Mouse (Mus musculus) layer of hippocampus, postnatal 36 days (tissue): ENCODE measurements at regions not wholly inside any gene's neighbourhood (a gene's known extent, or its start where the extent isn't known, plus 50 kb on each side); places are given as distances from the start of the nearest gene placed in this dataset.
"Not testable (repeated sequence)": the region's sequence is repeated elsewhere in the genome, so short reads cannot be mapped to it uniquely, and the experiment has no call there.

Experiments
- DNase-seq, 2 experiments: peaks; one replicate each; pipeline ENCODE4 v3.0.0; 2022

DNA sequence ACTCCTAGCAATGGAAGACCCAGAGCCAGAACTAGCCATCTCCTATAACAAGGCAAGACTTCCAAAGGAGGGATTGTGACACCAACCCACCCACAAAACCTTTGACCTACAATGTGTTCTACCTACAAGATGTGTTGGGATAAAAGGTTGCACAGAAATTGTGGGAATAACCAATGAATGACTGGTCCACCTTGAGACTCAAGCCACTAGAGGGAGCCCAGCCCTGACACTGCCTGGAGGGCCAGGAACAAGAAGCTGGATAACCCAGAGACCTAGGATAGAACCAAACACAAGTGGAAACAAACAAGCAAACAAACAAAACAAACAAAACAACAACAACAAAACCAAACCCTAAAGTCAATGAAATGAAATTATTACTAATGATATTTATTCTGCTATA, 288.8 kb downstream of the Dchs2 start:
- DNase-seq = no peak

GRCm38 (mm10) chr3:83424267-83424666, 296.5 kb downstream of the Dchs2 start:
- DNase-seq = no peak

DNA sequence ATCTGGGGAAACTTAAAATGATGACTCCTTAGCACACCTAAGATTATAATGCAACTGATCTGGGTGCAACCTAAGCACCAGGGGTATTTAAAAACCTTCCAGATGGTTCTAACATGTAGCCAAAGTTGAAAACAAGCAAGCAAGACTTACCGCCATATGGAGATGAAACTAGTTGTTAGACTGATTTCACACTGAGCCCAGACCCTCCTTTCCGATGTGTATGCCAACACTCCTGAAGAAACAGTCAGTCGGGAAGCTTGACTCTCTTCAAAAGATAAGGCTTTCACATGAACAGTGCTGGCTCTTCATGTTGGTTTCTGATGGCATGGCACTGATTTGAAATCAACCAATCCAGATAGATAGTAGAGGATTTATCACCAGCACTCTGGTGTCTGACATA, 301.6 kb downstream of the Dchs2 start:
- no peak for DNase-seq

DNA sequence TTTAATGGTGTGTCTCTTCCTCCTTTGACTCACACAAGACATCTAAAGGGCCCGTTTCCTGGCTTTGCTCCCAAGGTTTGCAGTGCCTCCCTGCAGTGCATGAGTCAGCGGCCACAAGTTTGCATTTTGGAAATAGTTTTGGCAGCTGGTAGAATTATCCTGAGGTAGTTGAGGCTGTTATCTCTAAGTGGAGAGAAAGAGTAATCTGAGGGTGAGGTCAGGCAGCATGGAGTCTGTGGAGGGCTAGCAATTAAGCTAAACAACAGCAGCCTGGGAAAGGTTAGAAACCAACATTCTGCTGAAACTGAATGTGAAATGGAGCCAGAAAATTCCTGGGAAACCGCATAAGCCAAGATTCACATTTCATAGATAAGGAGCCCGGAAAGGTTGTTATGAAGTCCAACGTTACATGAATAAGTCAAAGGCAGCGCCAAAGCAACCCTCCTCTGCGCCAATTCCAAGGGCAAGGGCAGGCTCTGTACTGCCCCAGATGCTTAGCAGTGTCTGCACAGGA, 318.5 kb downstream of the Dchs2 start:
- no peak for DNase-seq

GRCm38 (mm10) chr3:83450662-83451061, 315.5 kb upstream of the Sfrp2 start:
- DNase-seq = no peak

GRCm38 (mm10) chr3:83451317-83451716, 314.8 kb upstream of the Sfrp2 start:
- DNase-seq = no peak

GRCm38 (mm10) chr3:83453462-83453861, 312.7 kb upstream of the Sfrp2 start:
- DNase-seq = no peak

DNA sequence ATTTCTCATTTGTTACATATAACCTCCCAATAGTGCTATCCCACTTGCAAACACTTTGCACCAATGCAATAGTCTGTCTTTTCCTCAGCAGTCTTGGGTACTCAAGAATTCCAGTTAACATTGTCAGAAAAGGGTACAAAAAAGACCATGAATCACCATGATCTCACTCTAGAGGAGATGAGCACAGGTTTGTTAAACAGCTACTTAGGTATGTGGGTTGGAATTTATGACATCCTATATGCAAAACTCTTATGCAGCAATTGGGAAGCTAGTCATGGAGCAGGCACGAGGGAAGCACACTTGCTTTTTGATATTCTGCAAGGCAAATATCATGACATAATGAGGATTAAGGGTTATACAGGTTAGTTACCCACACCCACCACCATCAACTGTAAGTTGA, 307.7 kb upstream of the Sfrp2 start:
- no peak for DNase-seq

GRCm38 (mm10) chr3:83479251-83479650, 286.9 kb upstream of the Sfrp2 start:
- no peak for DNase-seq

- DNase-seq = no peak
These were observed 285.9 kb upstream of the Sfrp2 start for GRCm38 (mm10) chr3:83480176-83480575.

DNA sequence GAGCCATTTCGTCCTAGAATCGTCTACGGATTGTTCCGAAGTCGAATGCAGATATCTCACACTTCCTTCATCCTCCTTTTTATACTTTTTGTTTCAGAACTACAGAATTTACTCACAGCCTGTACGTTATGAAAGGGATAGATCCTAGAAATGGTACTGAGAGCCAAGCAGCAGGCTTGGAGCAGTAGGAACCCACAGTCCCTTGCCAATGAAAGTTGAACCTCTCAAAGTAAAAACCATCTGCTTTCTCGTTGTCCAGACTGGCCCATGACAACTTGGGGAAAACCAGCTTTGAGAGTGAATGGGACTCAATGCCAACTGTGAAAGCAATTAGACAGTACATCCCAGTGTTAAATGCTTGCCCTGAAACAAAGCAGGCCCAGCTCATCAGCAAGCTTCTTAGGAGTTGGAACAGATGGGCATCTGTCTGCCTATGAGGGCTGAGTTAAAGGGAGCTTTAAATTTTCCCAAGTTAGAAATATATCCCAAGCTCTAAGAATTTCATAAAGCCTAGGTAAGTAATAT, 279.9 kb upstream of the Sfrp2 start:
- peak; percentile 5 to 7 for DNase-seq

- DNase-seq = no peak
These were observed 270.5 kb upstream of the Sfrp2 start for GRCm38 (mm10) chr3:83495584-83495983.

GRCm38 (mm10) chr3:83503901-83504300, 262.2 kb upstream of the Sfrp2 start:
- DNase-seq = no peak

DNA sequence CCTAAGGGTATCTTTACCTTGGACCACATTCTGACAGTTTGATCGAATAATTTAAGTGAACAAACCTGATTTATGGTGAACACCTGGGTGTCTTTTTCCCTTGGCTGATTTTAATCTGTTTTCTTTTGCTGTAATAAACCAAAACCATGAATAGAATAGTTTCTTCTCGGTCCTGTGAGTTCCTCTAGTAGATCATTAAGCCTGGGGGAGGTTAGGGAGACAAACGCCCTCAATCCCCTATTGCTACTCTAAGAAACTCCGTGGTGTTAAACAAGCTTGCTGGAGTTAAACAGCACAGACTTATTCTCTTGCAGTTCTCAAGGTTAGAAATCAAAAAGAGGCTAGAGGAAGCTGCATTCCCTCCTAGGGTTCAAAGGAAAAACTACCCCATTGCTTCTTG, 249.5 kb upstream of the Sfrp2 start:
- no peak for DNase-seq

DNA sequence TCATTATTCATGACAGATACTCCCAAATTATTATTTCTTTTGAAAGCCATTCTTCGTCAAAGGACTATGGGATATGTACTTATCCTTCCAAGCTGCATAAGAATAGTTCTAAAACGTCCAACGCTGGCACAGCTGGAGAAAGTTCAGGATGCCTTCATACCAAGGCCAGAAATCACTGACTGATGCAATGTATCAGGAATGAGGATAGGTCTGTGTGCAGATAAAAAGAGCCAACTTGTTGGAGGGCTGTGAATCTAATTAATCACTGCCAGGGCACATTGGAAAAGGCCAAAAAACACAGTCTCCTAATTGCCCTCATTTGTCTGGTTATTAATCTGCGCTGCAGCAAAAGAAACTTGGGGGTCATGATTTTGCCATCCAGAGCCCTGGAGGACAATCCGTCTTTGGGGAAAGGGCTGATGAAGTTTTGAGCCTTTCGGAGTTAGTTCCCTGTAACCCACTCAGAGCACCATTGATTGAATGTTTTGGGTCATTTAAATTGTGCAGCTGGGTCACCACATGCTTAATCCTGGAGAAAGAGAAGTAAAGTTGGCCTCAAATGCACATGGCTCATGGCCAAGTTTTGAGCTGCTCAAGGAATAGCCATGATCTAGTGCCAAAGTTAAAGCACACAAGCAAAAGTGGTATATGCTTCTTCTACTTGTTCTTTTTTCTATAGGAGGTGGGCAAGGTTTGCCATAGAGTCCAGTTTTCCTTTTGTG, 248.0 kb upstream of the Sfrp2 start:
- no peak for DNase-seq

- DNase-seq = no peak
These were observed 235.8 kb upstream of the Sfrp2 start for GRCm38 (mm10) chr3:83530243-83530847.

DNA sequence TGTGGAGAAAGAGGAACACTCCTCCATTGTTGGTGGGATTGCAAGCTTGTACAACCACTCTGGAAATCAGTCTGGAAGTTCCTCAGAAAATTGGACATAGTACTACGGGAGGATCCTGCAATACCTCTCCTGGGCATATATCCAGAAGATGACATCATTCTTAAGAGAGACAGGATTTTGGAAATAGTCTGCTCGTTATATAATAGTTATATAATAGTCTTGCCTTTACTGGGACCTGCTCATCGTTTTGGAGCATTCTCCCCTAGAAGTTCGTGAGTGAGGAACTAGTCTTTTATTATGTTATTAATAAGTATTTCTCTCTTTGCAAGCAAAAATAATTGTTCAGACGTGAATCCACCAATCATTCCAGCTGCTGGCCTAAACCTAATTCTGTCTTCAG, 229.5 kb upstream of the Sfrp2 start:
- DNase-seq = not testable (repeated sequence)

GRCm38 (mm10) chr3:83537231-83537630, 228.9 kb upstream of the Sfrp2 start:
- no peak for DNase-seq

DNA sequence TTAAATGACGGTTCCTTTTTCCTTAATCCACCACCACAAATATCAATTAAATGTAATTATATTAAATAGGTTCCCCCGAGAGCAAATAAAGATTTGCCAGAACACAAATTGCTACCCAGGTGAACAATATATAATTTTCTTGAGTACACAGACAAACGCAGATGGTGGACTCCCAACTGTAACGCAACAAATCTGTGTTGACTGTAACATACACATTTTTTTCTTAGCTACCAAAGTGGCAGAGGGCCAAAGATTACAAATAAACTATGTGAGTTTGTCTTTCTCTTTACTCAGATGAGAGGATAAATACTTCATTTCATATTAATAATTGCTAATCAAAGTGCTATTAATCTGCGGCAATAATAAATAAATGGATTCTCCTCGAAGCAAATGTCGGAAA, 228.4 kb upstream of the Sfrp2 start:
- no peak for DNase-seq

DNA sequence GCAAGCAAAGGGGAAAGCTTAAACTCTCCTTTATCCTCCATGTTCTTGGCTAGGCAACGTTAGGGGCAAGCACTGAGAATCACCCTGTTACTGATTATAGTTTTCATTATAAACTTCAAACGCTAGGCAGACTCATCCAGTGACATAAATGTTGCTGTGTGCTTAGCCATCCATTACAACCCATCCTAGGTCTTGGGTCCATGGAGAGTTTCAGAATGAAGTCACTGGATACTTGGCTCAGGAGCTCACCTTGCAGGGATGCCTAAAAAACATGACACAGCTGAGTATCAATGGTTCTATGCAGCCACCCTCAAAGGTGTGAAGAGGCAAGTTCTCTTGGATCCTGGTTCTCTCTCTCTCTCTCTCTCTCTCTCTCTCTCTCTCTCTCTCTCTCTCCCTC, 227.2 kb upstream of the Sfrp2 start:
- DNase-seq = no peak

DNA sequence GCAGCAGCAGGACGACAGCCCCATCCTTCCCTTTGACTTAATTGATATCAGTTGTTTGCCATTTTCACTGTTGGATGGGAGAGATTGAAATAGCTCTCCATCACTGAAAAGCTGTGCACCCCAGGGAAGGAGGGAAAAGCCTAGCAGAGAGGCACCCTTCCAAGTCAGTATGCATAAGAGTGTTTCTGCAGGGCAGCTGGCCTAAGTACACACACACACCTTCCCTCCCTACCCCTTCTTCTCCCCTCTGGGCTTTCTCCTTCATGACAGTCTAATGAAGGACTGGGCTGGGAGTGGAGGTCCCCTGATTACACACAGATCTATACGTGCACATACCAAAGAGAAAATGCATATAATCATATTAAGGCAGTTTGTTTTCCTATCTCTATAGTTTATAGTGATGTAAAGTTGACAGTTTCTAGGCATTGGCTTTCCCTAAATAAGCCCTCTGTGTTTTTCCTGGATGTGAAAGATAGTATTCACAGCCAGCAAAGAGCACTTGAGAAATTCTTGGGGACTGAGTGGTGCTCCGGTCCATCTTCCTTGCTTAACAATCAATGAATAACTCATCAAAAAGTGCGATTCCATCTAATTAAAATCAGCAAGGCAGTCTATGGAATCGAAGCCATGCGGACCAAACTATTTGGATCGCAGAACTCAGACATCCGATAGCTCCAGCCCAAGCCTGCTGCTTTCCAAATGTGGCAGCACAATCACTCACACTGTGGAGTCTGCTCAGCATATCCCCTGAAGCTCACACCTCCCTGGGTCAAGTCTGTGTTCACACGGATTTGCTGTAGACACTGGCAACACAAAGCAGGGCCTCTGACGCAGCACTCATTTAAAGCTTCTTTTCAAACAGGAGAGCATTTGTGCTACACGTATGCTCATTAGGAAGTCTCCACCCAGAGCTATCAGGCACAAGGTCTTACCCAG, 224.9 kb upstream of the Sfrp2 start:
- DNase-seq = no peak

DNA sequence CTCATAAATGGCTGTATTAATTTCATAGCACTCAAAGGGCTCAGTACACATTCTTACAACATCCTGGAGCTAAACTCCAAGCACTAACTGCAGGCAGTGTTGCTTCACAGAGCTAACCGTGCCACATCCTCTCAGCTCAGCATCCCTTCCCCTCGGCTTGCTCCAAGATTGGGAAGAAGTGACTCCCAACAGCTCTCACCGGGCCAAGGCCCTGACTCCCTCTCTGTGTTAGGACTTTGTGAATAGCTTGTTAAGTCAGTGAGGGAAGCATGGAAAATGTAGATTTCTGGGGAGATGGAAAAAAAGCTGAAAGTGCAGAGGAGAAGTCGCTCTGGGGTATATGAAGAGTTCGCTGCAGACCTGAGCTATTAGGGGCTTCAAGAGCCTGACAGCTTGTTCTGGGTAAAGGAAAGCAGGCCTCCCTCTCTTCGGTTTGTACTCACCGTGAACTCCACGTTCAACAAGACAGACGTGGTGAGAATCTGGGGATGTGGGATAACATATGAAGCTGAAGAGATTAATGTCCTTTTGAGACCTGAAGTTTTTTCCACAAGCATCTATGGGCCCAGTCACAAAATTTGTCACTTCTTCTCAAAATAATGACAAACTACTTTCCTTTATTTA, 213.5 kb upstream of the Sfrp2 start:
- no peak for DNase-seq
